Mouse (Mus musculus) cerebellum, adult 11-12 months (tissue): ENCODE measurements around the gene Vmn2r12.
"Not testable (repeated sequence)": the region's sequence is repeated elsewhere in the genome, so short reads cannot be mapped to it uniquely, and the experiment has no call there.

Source experiments
- DNase-seq: peaks from one replicate; pipeline ENCODE4 v3.0.0; 2022

Vmn2r12 gene

DNA sequence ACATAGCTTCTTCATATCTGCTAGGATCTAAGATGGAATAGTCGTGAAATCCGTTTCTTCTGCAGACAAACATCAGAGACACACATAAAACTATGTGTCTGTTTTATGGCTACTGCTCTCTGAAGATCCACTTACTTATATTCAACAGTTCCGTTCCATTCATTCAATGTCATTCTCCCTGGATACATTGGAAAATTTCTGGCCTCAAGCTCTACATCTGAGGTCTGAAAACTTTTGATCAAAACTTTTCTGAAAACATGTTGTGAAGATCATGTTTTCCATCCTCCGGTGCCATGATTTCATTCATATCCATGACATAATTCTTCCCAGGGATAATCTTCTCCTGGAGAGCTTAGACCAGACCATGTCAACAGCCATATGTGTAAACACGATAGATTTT lies at the start of gene Vmn2r12:
Gene Vmn2r12 (minus strand): TSS at position 101 of the 400 bp plus-strand sequence.
- not testable (repeated sequence) for DNase-seq

DNA sequence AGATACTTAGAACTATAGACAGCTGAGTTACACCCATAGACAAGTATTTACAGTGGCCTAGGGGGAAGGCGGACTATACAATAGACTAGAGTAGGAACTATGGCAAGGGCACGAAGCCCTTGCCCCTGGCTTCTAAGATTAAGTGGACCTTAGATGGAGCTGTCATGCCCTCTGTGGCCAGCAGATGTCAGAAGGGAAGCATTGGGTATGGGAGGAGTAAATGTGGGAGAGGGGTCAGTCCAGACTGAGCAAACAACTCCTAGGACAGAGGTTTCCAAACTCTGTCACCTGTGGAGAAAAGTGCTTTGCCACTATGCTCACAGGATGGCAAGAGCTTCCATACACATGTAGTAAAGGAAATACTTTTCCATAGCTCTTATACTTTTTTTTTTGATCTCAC lies 41.8 kb upstream of the Vmn2r12 start:
- DNase-seq, result no peak

DNA sequence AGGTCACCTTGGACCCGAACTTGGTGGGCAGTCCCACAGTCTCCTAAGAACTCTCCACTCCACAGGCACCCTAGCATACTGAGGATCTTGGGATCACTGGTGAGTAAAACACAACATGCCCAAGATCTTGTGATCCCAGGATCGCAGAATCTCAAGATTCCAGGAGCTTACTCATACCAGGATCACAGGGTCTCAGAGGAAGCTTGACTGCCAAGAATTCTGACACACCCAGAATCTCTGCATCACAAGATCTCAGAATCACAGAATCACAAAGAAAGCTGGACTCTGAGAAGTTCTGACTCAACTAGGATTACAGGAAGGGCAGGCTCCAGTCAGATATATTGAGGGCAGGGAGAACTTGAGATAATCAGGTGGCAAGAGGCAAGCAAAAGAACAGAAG lies 39.0 kb upstream of the Vmn2r12 start:
- DNase-seq, result no peak

DNA sequence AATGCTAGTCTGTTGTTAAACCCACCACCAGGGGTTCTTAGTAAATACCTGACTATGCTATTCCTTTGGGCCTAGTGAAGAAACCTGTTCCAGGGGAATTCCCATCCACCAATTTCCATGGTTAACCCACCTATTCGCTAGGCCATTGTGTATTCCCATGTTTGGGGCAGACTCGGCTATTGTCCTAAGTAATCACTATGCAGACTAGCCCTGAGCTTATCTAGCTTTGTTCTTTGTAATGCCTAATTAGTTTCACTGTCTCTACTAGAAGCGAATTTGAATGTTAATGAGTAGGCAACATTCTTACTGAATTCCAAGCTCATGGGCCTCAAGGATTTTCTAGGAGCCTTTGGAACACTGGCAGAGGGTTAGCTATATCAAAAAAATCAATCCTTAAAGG lies 1.3 kb downstream of the Vmn2r12 start:
- not testable (repeated sequence) for DNase-seq

DNA sequence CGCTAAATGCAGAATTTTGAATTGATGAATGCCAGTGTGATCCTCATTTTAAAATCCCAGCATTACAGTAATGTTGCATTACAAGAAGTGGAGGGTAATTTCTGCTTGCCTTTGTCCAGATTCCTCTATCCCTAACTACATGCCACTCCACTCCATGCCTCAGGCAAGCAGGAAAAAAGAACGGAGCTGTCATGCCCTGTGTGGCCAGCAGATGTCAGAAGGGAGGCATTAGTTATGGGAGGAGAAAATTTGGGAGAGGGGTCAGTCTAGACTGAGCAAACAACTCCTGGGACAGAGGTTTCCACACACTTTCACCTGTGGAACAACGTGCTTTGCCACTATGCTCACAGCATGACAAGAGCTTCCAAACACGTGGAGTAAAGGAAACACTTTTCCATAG lies 25.7 kb downstream of the Vmn2r12 start:
- not testable (repeated sequence) for DNase-seq

DNA sequence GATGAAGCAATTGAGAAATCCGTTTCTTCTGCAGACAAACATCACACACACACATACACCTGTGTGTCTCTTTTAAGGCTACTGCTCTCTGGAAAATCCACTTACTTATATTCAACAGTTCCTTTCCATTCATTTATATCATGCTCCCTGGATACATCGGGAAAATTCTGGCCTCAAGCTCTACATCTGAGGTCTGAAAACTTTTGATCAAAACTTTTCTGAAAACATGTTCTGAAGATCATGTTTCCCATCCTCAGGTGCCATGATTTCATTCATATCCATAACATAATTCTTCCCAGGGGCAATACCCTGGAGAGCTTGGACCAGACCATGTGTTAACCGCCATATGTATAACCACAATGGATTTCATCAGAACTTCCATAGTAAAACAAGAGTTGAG lies 38.3 kb downstream of the Vmn2r12 start, which contains the start of gene Vmn2r11:
Gene Vmn2r11 (minus strand): TSS at position 101 of the 400 bp plus-strand sequence.
- not testable (repeated sequence) for DNase-seq

DNA sequence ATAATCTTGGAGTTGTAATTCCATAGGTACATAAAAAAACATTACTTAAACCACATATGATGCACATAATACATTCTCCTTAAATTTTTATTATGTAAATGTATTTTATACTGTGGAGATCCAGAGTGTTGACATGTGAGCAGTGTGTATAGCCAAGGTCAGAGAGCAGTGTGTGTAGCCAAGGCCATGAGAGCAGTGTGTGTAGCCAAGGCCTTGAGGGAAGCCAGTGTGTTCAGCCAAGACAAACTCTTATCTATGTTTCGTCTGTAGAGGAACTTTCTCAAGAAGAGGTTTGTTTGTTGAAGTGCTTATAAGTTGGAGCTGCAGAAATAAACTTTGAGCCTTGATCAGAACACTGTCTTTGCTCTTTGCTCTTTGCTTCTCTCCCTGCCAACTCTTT lies 42.5 kb downstream of the Vmn2r12 start:
- DNase-seq, result no peak
